Mouse (Mus musculus) lung, postnatal 14 days (tissue): ENCODE measurements around the gene Spg21.
A peak's percentile ranks its signal among the peaks of the same experiment; 100 is the strongest.

Source experiments
- DNase-seq: peaks from one replicate; pipeline ENCODE4 v3.0.0; 2021

Spg21 gene

DNA sequence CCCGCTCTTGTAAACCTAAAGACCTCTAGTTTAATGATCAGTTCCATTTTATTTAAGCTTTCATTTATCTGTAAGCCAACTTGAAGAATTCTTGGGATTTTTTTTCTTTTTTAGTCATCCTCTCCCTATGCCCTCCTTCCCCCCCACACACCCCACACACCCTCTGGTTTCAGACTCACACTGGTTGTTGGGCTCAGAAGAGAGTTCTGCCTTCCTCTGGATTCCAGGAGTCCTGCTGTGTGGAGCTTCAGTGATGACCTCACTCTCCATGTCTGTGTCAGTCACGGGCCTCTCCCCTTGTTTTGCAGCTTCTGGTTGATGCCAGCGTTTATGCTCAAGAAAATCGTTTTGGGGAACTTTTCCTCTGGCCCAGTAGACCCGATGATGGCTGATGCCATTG lies 19.3 kb downstream of the Spg21 start:
- DNase-seq, result no peak

DNA sequence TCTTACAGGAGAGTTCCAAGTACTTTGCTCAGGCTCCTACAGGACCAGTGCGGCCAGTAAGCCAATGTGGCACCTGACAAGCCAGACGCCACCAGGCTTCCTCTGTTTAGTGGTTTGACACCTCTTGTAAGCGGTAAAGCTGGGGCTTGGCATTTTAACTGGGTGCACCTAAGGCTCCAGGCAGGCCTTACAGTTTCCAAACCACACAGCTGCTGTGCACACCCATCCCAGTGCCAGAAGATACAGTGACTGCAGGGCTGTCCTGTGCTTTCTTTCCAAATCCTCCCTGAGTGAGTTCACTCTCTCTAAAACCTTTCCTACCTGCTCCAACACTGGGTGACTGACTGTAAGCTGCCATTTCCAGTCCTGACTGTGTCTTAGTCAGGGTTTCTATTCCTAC lies 30.7 kb downstream of the Spg21 start:
- DNase-seq, result no peak

DNA sequence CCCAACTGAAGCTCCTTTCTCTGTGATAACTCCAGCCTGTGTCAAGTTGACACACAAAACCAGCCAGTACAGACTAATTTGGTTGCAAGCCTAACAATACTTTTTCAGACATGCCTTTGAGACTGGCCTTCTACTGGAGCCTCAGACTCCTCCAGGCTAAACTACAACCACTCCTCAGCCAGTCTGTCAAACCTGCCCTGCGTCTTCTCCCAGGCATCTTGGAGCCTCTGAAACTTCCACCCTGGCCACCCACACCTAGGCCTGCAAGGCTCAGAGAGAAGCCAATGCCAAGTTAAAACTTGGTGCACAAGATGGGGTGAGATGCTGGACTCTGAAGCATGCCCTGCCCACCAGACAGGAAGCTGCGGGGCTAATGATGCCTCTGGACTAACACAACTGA lies 31.6 kb downstream of the Spg21 start:
- DNase-seq, result no peak

DNA sequence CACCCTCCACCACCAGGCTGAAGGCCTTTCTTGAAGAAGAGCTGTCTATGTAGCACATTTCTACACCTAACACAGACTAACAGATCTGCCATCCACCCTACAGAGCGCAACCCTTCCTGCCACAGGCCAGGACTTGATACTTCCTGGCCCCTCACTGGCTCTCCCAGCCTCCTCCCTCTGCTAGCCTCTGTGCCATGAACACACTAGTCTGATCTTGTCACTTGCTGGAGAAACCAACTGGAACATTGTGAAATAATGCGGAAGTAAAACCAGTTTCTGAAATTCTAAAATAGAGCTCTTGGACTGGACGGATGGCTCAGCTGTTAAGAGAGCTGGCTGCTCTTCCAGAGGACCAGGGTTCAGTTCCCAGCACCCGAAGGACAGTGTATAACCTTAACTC lies 32.1 kb downstream of the Spg21 start:
- DNase-seq, result no peak

DNA sequence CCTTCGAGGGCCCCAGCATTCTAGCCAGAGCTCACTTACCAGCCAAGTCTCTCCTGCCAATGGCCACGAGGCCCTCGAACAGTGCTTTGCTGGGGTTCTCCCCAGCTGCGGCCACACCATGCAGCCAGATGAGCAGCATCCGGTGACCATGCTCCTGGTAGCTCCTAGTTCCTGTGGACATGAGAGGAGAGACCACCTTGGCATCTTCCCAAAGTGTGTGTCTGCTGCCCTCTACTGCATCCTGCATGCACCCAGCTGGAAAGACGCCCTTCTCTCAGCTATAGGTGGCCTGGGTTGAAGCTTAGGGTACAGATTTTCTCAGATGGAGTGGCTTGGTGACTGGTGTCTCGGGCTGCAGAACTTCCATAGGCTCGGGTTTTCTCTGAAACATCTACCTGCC lies 41.4 kb downstream of the Spg21 start:
- DNase-seq, result peak; percentile 28

DNA sequence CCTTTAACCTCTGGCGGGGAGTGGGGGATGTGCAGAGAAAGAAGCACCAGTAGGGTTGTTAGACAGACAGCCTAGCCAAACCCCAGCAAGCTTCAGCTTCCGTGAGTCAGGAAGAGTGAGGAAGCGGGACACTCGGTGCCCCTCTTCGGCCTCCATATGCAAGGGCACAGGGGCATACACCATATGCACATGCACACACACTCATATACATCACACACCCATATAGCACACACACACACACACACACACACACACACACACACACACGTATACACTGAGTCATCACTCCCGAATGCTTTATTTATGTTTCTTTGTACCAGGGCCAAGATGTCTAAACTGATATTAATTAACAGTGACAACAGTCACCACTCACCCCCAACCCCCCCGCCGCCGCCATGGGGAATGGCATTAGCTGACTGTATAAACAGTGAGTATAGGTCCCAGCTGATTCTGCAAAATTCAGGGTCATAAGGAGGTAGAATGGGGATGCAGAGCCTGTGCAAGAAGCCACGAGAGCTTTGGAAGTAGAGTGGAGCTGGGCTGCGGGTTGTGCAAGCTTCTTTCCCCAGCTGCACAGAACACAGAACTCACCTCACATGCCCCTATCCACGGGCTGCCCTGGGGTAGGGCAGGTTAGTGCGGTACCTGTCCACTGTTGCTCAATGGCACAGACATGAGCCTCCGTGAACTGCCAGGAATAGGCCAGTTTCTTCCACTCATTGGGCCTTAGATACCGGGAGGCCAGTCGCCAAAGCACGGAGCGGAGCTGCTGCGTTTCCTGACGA lies 42.2 kb downstream of the Spg21 start:
- no peak for DNase-seq

DNA sequence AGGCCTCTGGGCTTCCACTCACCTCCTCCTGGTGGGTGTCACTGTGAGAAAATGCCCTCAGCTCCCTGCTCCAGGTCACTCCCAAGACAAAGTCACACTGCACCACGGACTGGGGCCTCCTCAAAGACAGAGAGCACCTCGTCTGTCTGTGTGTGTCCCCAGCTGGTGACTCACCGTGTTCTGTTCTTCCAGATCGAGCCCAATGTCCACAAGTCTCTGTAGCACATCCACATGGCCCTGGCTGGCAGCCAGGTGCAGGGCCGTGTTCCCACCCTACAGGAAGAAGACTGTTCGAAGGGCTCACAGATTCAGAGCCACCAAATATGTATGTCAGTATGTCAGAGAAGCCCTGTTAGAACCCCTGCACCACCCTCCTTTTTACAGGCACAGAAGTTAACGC lies 47.7 kb downstream of the Spg21 start:
- no peak for DNase-seq

DNA sequence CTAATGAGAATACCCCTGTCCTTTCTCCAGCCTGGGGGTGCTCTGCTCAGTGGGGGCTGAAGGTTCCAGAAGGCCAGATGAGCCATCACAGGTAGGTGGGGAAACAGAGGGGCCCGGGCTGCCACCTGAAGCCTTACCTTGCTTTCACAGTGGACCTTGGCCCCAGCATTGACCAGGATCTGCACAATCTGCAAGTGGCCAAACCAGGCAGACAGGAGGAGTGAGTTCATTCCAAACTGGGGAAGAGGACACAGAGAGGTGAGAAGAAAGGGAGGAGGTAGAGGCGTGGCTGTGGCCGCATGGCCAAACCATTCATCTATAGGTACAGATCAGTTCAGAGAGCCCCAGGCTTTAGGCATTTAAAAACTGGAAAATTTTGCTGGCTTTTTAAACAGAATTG lies 51.8 kb downstream of the Spg21 start:
- no peak for DNase-seq

DNA sequence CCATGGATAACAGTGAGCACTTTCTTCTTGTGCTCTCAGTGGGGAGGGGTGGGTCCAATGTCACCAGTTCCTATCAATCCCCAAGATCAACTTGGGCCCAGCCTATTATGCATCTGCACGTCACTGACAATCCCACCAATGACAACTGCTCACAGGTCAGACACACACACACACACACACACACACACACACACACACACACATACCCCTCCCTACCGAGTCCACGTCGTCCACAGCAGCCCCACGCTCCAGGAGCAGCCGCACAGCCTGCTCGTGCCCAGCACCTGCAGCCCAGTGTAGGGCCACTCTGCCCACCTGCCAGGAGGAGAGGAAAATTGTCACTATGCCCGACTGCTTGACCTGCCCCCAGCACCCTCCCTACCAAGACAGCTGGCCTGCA lies 53.7 kb downstream of the Spg21 start:
- DNase-seq, result no peak

DNA sequence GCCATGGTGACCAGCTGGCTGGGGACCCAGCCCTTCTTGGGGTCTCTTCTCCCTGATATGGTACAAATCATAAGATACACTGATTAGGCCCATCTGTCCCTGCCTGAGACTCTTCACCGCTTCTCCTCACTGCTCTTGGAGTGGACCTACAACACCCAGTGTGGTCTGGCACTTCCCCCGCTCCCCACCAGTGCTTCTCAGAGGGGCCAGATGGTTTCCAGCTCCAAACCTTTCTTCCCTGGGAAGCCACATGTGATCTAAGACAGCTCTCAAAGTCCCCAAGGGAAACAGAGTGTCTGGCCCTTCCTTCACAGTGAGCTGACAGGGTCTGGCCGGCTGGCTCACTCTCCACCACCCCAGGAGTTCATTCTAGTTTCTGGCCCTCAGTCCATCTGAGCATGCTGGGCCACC lies 54.1 kb downstream of the Spg21 start:
- DNase-seq, result no peak

DNA sequence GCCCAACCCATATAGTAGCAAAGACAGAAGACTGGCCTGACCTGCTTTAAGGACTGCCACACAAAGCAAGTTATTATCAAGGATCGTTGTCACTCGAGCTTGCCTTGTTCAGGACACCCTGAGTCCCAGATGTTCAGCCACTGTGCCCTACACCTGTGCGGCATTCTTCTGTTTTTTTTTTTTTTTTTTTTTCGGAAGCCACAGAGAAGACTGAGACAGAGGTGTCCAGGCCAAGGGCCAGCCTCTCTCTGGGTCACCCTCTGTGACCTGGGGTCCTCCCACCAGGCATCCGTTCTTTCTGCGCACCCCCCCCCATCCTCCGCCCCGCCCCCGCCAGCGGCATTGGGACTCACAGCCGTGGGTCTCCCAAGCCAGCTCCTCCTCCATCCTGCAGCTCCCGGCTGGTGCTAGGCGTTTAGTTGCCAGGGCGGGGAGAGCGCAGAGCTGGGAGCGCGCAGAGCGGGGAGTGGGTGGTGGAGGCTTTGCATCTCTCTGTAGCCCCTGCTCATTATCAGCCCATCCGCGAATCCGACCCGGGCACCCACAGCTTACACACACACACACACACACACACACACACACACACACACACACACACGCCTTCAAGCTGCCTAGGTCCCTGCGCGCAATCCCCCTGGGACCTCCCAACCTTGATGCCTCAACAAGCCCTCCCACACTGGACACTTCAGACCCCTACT lies 59.2 kb downstream of the Spg21 start, which contains the start of gene Ankdd1a:
TSS of gene Ankdd1a (minus strand) at position 387 of the 698 bp plus-strand sequence.
- no peak for DNase-seq

DNA sequence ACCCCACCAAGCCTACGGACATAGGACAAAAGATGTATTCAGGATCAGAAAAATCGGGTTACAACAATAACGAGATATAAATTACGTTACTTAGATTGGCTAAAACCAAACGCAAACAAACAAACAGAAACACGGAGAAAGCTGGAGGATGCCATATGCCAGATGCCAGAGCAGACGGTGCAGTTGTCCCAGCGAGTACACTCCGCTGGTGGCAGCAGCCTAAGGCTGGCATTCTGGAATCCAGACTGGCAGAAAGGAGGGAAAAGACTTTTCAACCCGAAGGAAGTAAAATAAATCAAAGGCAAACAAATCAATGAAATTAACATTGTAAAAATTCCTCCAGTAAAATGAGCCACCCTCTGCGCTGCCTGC lies 59.7 kb downstream of the Spg21 start:
- no peak for DNase-seq

DNA sequence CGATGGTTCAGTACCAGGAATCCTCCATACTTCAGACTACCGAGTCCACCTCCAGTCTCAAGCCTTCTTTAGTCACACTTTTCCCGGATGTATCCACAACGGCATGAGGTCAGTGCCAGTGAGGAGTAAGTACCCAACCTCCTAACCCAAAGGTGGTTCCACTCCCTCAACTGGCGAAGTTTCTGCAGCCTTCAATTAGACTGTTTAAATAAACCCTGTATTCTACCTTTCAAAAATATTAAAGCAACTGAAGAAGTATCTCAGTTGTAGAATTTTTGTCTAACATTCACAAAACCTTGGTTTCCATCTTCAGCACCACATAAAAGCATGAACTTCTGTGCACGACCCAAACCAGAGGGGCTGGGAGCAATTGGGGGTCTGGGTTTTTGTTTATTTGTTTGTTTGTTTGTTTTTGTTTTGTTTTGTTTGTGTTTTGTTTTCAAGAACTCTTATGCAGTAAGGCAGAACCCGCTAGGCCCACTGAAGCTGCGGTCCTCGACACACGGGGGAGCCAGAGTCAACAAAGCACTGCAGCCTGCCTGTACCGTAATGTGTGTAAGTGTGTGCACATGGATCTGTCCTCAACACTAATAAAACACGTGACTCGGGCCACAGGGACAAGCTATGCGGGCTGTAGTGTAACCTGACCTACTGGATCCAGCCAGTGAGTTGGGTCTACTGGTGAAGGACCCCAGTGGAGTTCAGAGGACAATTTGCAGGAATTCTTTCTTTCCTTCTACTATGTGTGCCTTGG lies 63.0 kb downstream of the Spg21 start:
- peak; percentile 79 for DNase-seq

DNA sequence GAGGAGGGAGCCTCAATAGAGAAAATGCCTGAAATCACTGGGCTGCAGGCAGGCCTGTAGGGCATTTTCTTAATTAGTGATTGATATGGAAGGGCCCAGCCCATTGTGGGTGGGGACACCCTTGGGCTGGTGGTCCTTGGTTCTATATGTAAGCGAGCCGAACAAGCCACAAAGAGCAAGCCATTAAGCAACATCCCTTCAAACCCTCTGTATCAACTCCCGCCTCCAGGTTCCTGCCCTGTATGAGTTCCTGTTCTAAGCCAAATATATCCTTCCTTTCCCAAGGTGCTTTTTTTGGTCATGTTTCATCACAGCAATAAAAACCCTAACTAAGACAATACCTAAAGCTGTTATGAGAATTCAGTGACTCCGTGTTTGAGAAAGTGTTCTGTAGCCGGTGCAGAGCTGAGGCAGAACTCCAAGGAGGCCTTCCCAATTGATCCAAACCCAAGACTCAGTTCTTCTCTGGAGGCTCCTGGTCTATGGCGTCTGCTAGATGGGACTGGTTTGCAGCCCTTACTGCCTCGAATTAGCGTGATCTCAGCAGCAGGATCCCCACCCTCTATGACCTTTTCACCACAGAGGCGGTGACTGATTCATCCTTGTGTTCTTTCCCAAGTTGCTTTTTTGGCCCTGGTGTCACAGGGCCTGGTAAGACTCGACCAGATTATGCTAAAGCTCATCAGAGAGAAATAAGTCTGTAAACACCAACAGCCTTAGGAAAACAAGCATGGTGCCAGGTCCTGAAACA lies 64.9 kb downstream of the Spg21 start:
- no peak for DNase-seq

DNA sequence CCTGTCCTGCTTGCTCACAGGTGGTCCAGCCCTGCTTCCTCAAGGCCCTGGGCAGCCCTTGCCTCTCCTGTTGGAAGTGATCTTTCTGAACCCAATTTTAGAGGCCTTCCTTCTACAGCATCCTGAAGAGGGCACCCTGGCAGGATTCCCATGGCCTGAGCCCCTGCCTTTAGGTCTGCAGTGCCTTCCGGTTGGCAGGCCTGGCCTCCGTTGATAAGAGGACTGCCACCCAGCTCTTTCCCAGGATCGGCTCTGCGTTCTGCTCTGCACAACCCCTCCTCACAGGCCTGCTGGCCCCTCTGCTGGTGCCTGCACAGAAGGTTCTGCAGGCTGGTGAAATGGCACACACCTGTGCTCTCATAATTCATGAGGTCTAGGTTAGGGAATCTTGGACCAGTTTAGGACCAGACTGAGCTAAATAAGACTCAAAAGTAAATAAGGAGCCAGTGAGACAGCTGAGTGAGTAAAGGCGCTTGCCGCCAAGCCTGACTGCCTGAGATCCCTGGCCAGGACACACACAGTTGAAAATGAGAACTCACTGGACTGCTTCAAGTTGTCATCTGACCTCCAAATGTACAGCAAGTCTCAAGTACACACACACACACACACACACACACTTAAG lies 67.8 kb downstream of the Spg21 start:
- DNase-seq, result no peak

DNA sequence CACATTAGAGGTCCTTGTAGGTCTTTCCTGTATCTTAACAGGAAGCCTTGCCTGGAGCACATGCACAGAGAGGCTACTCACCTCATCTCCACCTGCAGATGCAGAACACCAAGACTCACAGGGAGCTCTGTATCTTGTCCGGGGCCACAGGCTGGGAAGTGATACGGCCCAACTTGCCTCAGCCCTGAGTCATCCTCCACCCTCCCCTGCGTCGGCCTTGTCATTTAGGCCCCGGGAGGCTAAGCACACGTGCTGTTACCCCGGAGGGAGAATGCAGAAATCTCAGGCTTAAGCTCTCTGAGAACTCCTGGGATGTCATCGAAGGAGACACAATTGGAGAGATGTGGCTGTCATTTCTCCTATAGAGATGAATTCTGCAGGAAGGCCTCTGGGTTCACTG lies 68.9 kb downstream of the Spg21 start:
- DNase-seq, result no peak

DNA sequence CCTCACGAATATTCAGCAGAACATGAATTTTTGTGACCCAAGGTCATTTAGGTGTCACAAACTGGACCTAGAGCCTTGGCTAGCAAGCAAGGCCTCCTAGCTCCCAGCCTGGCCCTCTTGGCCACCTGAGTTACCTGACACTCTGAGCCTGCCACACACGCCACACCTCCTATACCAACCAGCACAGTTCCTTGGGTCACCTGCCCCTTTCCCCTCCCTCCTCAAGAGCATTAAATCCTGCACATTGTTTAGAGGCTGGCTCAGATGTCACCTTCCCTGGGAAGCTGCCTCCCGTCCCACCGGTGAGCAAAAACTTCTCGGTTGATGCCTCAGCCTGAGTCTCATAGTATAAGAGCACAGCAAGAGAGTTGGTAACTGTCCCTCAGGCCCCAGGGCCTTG lies 70.5 kb downstream of the Spg21 start:
- no peak for DNase-seq

DNA sequence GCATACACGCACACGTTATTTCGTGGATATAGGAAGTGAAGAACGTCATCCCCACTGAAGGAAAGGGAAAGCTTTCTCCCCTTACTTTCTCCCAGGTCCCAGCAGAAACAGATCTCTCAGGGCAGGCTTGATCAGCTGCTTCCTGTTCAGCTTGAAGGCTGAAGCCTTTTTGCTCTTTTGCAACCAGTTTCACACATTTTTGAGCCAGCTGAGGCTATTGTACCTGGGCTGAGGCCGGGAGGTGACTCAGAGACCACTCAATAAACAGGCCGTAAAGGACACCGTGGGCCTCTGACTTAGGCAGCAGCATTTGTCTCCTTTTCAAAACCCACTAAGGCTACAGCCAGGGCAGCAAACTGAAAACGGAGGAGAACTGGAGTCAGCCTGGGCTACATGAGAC lies 72.2 kb downstream of the Spg21 start:
- no peak for DNase-seq

DNA sequence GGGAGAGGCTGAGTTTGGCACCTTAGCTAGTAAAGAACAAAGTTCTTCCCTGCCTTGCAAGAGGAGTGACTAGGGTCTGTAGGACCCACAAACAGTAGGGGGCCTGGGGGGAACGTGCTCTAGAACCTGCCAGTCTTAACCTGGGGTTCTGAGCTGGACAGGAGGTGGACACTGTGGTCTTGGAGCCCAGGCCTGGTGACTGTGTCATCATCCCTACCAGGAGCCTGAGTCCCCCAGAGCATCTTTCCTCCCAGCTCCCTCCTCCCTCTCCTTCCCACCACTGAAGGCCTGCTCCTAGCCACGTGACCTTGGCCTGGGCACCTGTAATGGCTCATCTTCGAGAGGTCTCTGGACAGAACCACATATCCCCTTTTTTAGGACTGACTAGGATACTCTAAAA lies 73.4 kb downstream of the Spg21 start:
- no peak for DNase-seq

DNA sequence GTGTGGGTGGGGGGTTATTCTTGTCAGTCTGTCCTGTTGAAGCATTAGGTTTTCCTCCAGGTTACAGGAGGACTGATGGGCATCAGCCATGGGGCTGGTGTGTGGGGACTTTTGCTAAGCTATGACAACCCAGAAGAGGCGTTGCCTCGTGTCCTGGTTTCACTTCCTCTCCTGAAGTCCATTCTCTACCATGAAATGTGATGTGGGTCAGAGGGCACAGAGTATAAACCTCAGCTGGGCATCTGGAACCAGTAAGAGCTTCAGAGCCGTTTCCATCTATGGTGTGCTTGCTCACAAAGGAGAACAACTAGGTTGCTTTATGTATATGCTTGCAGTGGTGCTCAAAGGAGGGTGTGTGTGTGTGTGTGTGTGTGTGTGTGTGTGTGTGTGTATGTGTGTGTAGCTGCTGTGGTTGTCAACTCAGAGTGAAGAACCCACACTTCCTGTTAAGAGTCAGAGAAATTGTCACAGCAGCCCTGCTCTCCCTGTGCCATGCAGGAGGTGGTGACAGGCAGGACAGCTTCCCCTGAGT lies 74.5 kb downstream of the Spg21 start:
- DNase-seq, result no peak

DNA sequence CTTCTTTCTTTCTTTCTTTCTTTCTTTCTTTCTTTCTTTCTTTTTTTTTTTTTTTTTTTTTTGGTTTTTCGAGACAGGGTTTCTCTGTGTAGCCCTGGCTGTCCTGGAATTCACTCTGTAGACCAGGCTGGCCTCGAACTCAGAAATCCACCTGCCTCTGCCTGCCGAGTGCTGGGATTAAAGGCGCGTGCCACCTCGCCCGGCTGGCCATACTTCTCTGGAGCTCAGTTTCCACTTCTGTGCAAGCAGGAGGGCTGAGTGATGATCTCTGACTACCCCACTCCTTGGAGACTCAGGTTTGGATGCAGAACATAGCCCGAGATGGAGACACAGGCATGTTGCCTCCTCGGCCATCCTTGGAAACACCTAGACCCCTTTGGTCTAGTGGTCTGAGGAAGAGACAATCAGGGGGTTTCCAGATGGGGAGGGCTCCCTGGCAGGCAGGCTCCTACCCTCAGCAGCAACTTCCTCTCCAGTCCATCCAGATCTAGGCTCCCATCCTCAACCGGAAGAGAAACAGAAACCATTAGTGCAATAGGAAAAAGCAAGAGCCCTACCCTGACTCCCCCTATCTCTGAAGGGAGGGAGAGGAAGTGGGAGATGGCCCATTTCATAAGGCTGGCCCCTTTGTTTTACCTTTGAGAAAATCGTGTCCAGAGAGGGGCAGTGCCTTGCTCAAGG lies 75.2 kb downstream of the Spg21 start:
- DNase-seq, result no peak

DNA sequence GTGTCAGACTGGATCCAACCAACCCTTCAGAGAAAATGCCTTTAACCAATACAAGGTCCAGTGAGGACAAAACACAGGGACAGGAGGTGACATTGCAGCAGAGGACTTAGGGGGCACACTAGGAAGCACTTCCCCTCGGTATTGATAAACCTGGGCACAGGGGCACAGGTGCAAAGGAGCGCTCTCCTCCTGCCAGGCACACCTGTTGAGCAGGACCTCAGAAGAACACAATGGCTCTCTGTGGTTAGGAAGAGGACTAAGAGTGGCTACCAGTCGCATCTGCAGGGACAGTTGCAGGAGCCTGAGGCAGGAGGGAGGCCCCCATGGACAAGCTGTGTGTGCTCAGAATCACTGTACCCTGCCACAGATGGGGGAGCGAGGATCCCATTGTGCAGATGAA lies 75.7 kb downstream of the Spg21 start:
- no peak for DNase-seq
